Mouse (Mus musculus): ENCODE results near the gene Btk. TPM values are rescaled to one million over a fixed set of nuclear protein-coding genes. Genes with fewer than 3 reads are reported as not detected.
"Not testable (repeated sequence)": the region's sequence is repeated elsewhere in the genome, so short reads cannot be mapped to it uniquely, and the experiment has no call there.

Btk gene
- total RNA-seq, 2 experiments from 2014 or later = 0.88 to 1.5 TPM

- peak; percentile 88 to 93 for DNase-seq
- intact Hi-C loops (cut with DNase I) = no loop called here
These were observed 2.0 kb upstream of the Btk start, which contains the start of gene Rpl36a for GRCm38 (mm10) chrX:134585103-134586002. Rpl36a (plus strand) TSS chrX:134585654.

- no peak for DNase-seq
- intact Hi-C loops (cut with DNase I) = no loop called here
These were observed 1.1 kb downstream of the Btk start for GRCm38 (mm10) chrX:134582270-134582669.

DNA sequence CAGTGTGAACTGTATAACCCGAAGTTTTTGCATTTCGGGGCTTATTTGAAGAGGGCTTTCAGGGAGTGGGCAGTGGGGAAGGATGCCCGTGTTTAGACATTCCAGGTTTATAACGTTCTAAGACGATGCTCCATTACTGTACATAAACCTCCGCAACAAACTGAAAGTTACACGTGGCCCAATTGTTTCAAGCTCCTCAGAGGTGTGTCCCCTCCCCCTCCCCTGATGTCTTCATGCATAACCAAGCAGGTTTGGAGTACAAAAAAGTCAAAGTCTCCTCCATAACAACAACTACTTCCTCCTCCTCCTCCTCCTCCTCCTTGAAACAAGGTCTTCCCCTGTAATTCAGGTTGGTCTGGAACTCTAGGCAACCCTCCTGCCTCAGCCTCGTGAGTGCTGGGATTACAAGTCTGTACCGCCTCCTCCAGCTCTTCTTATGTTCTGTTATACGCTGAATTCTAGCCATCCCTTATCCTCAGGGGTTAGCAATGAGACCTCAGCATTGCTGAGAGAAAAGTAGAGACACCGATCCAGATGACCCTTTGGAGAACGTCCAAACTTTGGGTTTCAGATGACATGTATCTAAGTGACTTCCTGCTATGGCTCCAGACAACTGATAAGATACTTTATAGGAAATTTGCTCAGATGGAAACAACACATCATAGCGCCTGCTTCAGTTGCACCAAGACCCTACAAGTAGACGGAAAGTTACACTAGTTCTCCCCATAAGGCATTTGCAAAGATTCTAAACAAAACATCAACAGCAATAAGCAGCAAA lies 2.7 kb downstream of the Btk start:
- intact Hi-C loops (cut with DNase I) = no loop called here

GRCm38 (mm10) chrX:134577896-134578295 lies 5.5 kb downstream of the Btk start:
- intact Hi-C loops (cut with DNase I) = no loop called here
- DNase-seq = no peak

More for the DNA sequence above, 2.7 kb downstream of the Btk start:
- no peak for DNase-seq

DNA sequence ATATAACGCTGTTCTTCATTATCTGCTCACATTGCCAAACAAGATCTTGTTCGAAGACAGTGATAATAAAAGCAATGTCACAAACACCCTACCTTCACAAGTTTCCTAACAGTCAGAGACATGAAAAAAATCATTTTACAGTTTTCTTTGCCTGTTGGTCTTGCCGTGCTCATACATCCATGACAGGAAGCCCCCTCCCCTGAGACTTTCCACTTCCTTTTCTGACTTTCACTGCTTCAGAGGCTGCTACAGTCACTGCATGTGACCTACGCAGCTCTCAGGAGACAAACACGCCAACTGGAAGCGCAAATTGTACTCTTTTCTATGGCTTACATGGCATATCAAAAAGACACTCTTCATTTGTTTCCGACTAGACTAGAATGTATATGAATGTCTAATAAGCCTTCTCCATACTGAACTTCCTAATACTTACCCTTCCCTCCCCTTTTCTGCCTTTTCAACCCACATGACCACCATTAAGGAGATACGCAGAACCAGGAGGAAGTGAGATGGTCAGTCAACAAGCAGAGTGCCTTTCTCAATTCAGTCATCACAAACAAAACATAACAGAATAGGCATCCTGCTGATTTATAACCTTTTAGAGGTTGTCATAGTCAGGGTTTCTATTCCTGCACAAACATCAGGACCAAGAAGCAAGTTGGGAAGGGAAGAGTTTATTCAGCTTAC lies 16.7 kb downstream of the Btk start:
- intact Hi-C loops (cut with DNase I) = no loop called here
- no peak for DNase-seq

GRCm38 (mm10) chrX:134564326-134564725 lies 19.0 kb downstream of the Btk start:
- intact Hi-C loops (cut with DNase I) = no loop called here
- DNase-seq = no peak

DNA sequence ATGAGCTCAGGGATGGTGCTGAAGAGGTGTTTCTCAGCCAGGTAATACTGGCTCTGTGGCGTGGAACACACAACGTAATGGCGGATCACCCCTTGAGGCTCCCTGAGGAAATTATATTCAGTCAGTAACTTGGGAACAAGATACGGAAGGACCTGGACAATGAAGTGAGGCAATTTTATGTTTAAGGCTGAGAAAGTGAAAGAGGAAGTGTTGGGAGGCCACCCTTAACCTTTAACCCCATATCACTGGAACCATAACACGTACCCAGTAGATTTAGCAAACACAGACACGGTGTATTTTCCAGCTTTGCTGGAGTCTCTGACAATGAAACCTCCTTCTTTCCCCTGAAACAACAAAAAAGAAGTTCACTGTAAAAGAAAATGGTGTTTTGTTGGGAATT lies 28.9 kb downstream of the Btk start:
- no peak for DNase-seq

GRCm38 (mm10) chrX:134553326-134553725 lies 30.0 kb downstream of the Btk start:
- no peak for DNase-seq
- intact Hi-C loops (cut with DNase I) = no loop called here

More for the DNA sequence above, 28.9 kb downstream of the Btk start:
- intact Hi-C loops (cut with DNase I) = no loop called here

DNA sequence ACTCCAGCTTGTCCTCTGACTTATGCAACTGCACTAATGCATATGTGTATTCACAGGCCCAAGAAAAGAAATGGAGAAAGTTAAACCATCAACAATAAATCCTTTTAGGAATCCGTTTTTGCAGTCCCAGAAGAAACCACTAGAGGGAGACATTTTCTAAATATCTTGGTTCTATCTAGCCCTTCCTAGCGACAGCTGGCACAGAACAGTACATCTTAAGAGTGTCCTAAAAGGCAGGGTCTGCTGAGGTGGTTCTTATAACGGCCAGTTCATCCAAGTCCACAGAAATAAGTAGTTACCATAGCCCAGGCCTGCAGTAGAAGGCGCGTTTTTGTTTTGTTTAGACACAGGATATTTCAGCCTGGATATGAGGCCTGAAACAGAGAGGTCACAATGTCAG lies 32.5 kb downstream of the Btk start:
- intact Hi-C loops (cut with DNase I) = no loop called here
- peak in 1 of 2 experiments; percentile 45 for DNase-seq

DNA sequence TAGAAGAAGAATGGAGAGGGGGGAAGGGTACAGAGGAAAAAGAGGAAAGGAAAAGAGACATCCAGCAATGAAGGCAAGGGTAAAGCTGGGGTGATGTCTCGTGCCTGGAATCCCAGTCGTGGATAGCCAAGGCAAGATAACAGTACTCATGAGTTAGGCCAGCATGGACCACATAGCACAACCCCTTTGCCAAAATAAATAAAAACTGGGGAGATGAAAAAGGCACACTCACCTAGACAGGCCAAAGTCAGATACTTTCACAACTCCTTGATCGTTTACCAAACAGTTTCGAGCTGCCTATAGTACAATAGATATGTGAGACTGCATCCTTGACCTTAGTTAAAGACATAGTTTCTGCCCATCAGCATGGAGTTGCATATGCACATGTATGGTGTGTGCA lies 36.0 kb downstream of the Btk start:
- intact Hi-C loops (cut with DNase I) = no loop called here
- DNase-seq = no peak

GRCm38 (mm10) chrX:134541955-134542308 lies 41.4 kb downstream of the Btk start:
- no peak for DNase-seq
- intact Hi-C loops (cut with DNase I) = no loop called here

GRCm38 (mm10) chrX:134541145-134541954 lies 42.0 kb downstream of the Btk start, which contains the start of gene Timm8a1:
Timm8a1 (minus strand) TSS chrX:134541865.
- peak; percentile 52 to 59 for DNase-seq
- intact Hi-C loops (cut with DNase I) = no loop called here

DNA sequence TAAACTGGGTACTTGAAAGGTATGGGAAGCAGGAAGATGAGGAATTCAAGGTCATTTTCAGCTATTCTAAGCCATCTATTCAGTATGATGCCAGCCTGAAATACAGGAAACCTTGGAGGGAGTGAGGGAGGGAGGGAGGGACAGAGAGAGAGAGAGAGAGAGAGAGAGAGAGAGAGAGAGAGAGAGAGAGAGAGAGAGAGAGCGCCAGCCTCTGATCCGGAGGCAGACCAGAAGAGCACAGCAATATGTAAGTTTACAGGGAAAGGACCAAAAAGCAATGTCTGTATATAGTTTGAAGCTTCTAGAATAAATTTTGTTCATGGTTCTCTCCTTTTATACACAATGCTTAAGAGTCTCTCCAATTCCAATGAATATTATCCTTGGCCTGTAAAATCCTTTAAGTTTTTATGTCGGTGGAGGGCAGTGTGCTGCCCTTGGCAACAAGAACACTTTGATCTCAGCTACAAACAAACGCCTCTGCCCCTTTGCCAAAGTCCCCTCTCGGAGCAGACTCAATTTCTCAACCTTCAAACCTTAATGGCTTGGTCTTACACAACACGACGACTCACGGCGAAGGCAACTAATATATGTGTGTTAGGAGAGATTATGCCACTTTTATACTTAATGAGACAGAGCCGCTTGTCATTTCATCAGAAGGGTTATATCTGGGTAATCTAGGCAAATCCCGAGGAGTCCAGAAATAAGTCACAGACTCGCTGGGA lies 42.8 kb downstream of the Btk start:
- peak in 1 of 2 experiments; percentile 2 for DNase-seq
- intact Hi-C loops (cut with DNase I) = no loop called here

GRCm38 (mm10) chrX:134539795-134540194 lies 43.6 kb downstream of the Btk start:
- intact Hi-C loops (cut with DNase I); DNase-seq: not testable (repeated sequence)

GRCm38 (mm10) chrX:134533346-134533745 lies 50.0 kb downstream of the Btk start:
- intact Hi-C loops (cut with DNase I) = no loop called here

DNA sequence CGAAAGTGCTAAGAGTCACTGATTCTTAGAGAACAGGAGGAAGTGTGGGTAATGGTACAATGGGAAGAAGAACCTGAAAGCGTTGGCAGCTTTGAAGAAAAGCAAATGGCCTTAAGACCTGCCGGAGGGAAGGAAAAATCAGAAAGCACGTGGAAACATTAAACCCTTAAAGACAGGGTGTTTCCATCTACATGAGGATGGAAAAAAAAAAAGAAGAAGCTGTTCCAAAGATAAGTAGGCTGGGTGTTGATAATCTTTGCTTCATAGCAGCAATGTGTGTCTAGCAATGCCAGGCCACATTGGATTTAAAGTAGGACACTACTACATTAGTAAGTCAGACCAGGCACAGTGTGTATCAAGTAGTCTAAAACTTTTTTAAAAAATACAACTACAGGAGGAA lies 58.1 kb downstream of the Btk start:
- DNase-seq = no peak
- intact Hi-C loops (cut with DNase I) = no loop called here

More at GRCm38 (mm10) chrX:134533346-134533745, 50.0 kb downstream of the Btk start:
- DNase-seq = no peak

DNA sequence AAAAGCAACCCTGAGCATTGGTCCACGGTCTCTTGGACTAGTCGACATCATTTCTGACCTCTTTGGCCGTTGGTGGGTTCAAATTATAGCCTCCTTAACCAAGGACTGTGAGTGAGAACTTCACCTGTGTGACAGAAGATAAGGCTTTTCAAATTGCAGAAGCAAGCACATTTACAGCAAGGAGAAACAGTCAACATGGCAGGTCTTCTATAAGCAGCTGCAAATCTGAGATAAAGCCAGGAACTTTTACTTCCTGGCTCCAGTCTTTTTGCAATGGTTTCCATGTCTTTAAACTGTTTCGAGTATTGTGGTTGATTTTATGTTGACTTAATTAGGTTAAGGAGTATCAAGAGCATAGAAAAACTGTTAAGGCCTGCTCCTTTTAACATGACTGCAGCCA lies 59.6 kb downstream of the Btk start:
- DNase-seq = no peak
- intact Hi-C loops (cut with DNase I) = no loop called here

DNA sequence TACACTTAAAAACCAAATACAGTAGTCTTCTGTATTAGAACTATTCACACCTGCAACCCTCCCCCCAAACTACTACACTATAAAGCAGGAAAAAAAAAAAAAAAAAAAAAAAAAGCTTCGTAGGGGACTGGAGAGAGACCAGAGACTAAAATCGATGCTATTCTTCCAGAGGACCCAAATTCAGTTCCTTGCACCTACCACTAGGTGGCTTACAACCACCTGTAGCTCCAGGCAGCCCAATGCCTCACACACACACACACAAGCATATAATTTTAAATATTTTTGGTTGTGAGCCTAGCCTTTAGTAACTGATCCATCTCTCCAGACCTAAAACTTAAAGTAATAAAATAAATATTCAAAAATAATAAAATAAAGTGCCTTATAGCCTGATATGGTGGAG lies 73.9 kb downstream of the Btk start:
- DNase-seq = no peak
- intact Hi-C loops (cut with DNase I) = no loop called here

DNA sequence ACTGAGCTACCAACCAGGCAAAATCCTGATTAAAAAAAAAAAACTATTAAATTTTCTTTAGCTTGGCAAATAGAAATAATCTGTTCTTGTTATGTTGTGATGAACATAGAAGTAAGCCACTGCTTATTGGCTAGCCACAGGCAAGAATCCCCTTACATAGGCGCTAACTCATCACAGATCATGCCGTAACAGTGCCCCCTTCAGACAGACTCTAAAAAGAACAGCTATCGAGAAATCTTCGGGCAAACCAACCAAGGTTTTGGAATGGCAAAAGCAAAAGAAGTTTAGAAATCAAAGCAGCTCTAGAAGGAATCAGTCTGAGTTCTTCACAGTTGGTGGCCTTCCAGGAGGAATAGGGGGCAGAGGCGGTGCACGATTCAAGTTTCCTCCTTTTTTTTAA lies 75.4 kb downstream of the Btk start:
- no peak for DNase-seq
- intact Hi-C loops (cut with DNase I) = no loop called here
